Mouse (Mus musculus) olfactory bulb, adult 2 months (tissue): ENCODE measurements around the gene Ryk. TPM values are rescaled to one million over a fixed set of nuclear protein-coding genes. Genes with fewer than 3 reads are reported as not detected.

Experiments used
- H3K27ac ChIP-seq: fragments of 200-500 bp; 2 replicates; pipeline ENCODE4 v1.5.1; 2012; ENCODE audit warnings: low read depth, low read length; ENCODE audit not compliant: insufficient read depth
- H3K4me1 ChIP-seq: fragments of 200-500 bp; 2 replicates; pipeline ENCODE4 v1.6.1; 2012; ENCODE audit warnings: low read length; ENCODE audit not compliant: control insufficient read depth, insufficient read depth
- H3K4me3 ChIP-seq: fragments of 200-500 bp; 2 replicates; pipeline ENCODE4 v1.5.1; 2012; ENCODE audit warnings: mild to moderate bottlenecking, low read depth, low read length, moderate library complexity; ENCODE audit not compliant: insufficient read depth
- CTCF ChIP-seq: fragments of 200-500 bp; IDR thresholded peaks from 2 replicates; pipeline ENCODE4 v1.5.1; 2012; ENCODE audit warnings: low read depth, mild to moderate bottlenecking, low read length, moderate library complexity; ENCODE audit not compliant: insufficient read depth
- POLR2A ChIP-seq: fragments of 200-500 bp; IDR thresholded peaks from 2 replicates; pipeline ENCODE4 v1.6.1; 2012; ENCODE audit warnings: mild to moderate bottlenecking, low read depth, low read length, moderate library complexity; ENCODE audit not compliant: insufficient read depth
- WGBS: fragments of 180-500 bp; shearing (Covaris S2); methylation state at CpG from one replicate; pipeline ENCODE4 v1.1.7; 2018; 5-methylcytosine and 5-hydroxymethylcytosine counted together
- polyA plus RNA-seq: library from polyadenylated mRNA; stranded (reverse); fragments of >200 nt; gene quantifications from 2 replicates; pipeline ENCODE4 v1.2.4, GENCODE M21; 2012; ENCODE audit warnings: low replicate concordance; ENCODE audit not compliant: missing spikeins, insufficient read depth, insufficient read length

Gene Ryk
- not detected in 2 replicates for polyA plus RNA-seq

GRCm38 (mm10) chr9:102834742-102835591 lies at the start of gene Ryk:
TSS of gene Ryk (plus strand) at chr9:102834917.
- peak within 1 kb of the TSS; percentile 87 for H3K27ac ChIP-seq
- 14% methylated on average over 119 of the region's 119 CpGs for WGBS
- peaks cover 8% of the 10 kb centered on the region for H3K4me1 ChIP-seq
- TF ChIP-seq CTCF (no peak), POLR2A (peak; percentile 81)
- peak within 1 kb of the TSS; percentile 97 for H3K4me3 ChIP-seq

GRCm38 (mm10) chr9:102789491-102789890 lies 45.2 kb upstream of the Ryk start:
- H3K4me3 ChIP-seq: no peak overlapping the region
- TF ChIP-seq POLR2A (no peak), CTCF (no peak)
- H3K27ac ChIP-seq: no peak overlapping the region
- no peaks in the 10 kb centered on the region for H3K4me1 ChIP-seq
- 73% methylated on average over 3 of the region's 3 CpGs for WGBS

GRCm38 (mm10) chr9:102791845-102792244 lies 42.9 kb upstream of the Ryk start:
- Histone ChIP-seq H3K4me1 (no peaks in the 10 kb centered on the region), H3K27ac (no peak overlapping the region), H3K4me3 (no peak overlapping the region)
- WGBS: 68% methylated on average over 9 of the region's 9 CpGs
- no peak for TF ChIP-seq CTCF
- no peak for TF ChIP-seq POLR2A

- WGBS: 66% methylated on average over 15 of the region's 15 CpGs
- Histone ChIP-seq H3K4me3 (no peak overlapping the region), H3K4me1 (no peaks in the 10 kb centered on the region), H3K27ac (no peak overlapping the region)
- no peak for TF ChIP-seq POLR2A
- TF ChIP-seq CTCF: no peak
These were observed 41.9 kb upstream of the Ryk start for GRCm38 (mm10) chr9:102792836-102793235.

GRCm38 (mm10) chr9:102793286-102793809 lies 41.4 kb upstream of the Ryk start:
- TF ChIP-seq POLR2A (no peak), CTCF (no peak)
- H3K27ac ChIP-seq: no peak overlapping the region; the same call in 1 of the 2 replicates
- 56% methylated on average over 12 of the region's 12 CpGs for WGBS
- H3K4me1 ChIP-seq: no peaks in the 10 kb centered on the region
- no peak overlapping the region for H3K4me3 ChIP-seq

- 54% methylated on average over 4 of the region's 4 CpGs for WGBS
- H3K4me1 ChIP-seq: no peaks in the 10 kb centered on the region
- TF ChIP-seq POLR2A: no peak
- TF ChIP-seq CTCF: no peak
- no peak overlapping the region for H3K27ac ChIP-seq
- H3K4me3 ChIP-seq: no peak overlapping the region
These were observed 36.3 kb upstream of the Ryk start for GRCm38 (mm10) chr9:102798406-102798805.

GRCm38 (mm10) chr9:102806056-102806573 lies 28.6 kb upstream of the Ryk start:
- 72% methylated on average over 10 of the region's 10 CpGs for WGBS
- H3K27ac ChIP-seq: no peak overlapping the region
- no peak overlapping the region for H3K4me3 ChIP-seq
- no peaks in the 10 kb centered on the region for H3K4me1 ChIP-seq
- no peak for TF ChIP-seq POLR2A
- TF ChIP-seq CTCF: no peak

GRCm38 (mm10) chr9:102811192-102811591 lies 23.5 kb upstream of the Ryk start:
- WGBS: 85% methylated on average over 5 of the region's 5 CpGs
- H3K27ac ChIP-seq: no peak overlapping the region
- no peaks in the 10 kb centered on the region for H3K4me1 ChIP-seq
- no peak overlapping the region for H3K4me3 ChIP-seq
- TF ChIP-seq POLR2A: no peak
- TF ChIP-seq CTCF: no peak

- no peak for TF ChIP-seq POLR2A
- no peak for TF ChIP-seq CTCF
- Histone ChIP-seq H3K4me3 (no peak overlapping the region), H3K4me1 (no peaks in the 10 kb centered on the region), H3K27ac (no peak overlapping the region)
These were observed 16.5 kb upstream of the Ryk start for GRCm38 (mm10) chr9:102818228-102818627.

- H3K4me3 ChIP-seq: no peak overlapping the region
- H3K27ac ChIP-seq: no peak overlapping the region
- H3K4me1 ChIP-seq: no peaks in the 10 kb centered on the region
- TF ChIP-seq CTCF: no peak
- TF ChIP-seq POLR2A: no peak
- 95% methylated on average over 7 of the region's 7 CpGs for WGBS
These were observed 6.1 kb upstream of the Ryk start for GRCm38 (mm10) chr9:102828604-102829003.
